Mouse (Mus musculus) layer of hippocampus, adult 8-10 months (tissue): ENCODE results near the gene Cyp2d10. TPM values are rescaled to one million over a fixed set of nuclear protein-coding genes. Genes with fewer than 3 reads are reported as not detected.

ENCODE experiments used
- DNase-seq, 2 experiments: peaks; one replicate each; pipeline ENCODE4 v3.0.0; 2022; ENCODE audit warnings: low spot score in 2 of 2
- microRNA-seq, 2 experiments: library from miRNA; unstranded; fragments of <30 nt; microRNA quantifications; one replicate each; pipeline ENCODE4 v1.2.0; 2022
- total RNA-seq, 4 experiments: library from RNA; stranded (reverse); gene quantifications; 2 replicates each; pipeline ENCODE4 v1.2.4; 2022

The Cyp2d10 gene
- total RNA-seq, 4 experiments from 2014 or later: 0.41 to 1.2 (median 1.0) TPM; not detected in 1

GRCm38 (mm10) chr15:82362234-82362633, 44.8 kb downstream of the Cyp2d10 start:
- no peak for DNase-seq

- DNase-seq: peak; percentile 2 to 4
Measured at GRCm38 (mm10) chr15:82361459-82362018, 45.5 kb downstream of the Cyp2d10 start.

- DNase-seq: no peak
Measured at GRCm38 (mm10) chr15:82358431-82359260, 48.3 kb downstream of the Cyp2d10 start.

GRCm38 (mm10) chr15:82354126-82354945, 52.7 kb downstream of the Cyp2d10 start, which contains the start of gene Ndufa6:
Gene Ndufa6 (minus strand): TSS chr15:82354322.
- peak; percentile 96 to 97 for DNase-seq

- DNase-seq: no peak
Measured at GRCm38 (mm10) chr15:82353745-82354113, 53.3 kb downstream of the Cyp2d10 start.

- DNase-seq: no peak
Measured at GRCm38 (mm10) chr15:82353078-82353744, 53.8 kb downstream of the Cyp2d10 start.

Small RNA genes within 50 kb of the gene (microRNA-seq; reads per million reads assigned to microRNA genes)
- gene Gm25990 (0 reads per million in 2 experiments), gene Gm27331 (0 reads per million in 2 experiments), gene Gm27622 (0 reads per million in 2 experiments), gene Mir7684 (0 reads per million in 2 experiments)

Other genes with a start within 250 kb of the Cyp2d10 start
- gene Shisa8, start 194.4 kb downstream of the Cyp2d10 start, total RNA-seq: 1 to 10 TPM; 1.6 to 3.5 (median 2.0) TPM
- gene Tnfrsf13c, start 182.8 kb downstream of the Cyp2d10 start, total RNA-seq: under 1 TPM in 2 of 4 experiments, not detected in 2; 0.69 to 0.80 TPM
- 1 to 10 TPM; 2.6 to 4.8 (median 4.4) TPM for gene Cenpm, start 162.4 kb downstream of the Cyp2d10 start, total RNA-seq
- gene 1500009C09Rik, start 154.8 kb downstream of the Cyp2d10 start, total RNA-seq: 100 to 1,000 TPM in 3 of 4 experiments, 10 to 100 TPM in 1; 91.7 to 112 (median 104) TPM
- 100 to 1,000 TPM; 583 to 608 (median 584) TPM for gene Sept3, start 132.3 kb downstream of the Cyp2d10 start, total RNA-seq
- gene Wbp2nl, start 108.2 kb downstream of the Cyp2d10 start, total RNA-seq: not detected
- gene Naga, start 68.3 kb downstream of the Cyp2d10 start, total RNA-seq: 10 to 100 TPM; 33.0 to 56.7 (median 43.1) TPM
- gene Pheta2, start 68.3 kb downstream of the Cyp2d10 start, total RNA-seq: 1 to 10 TPM in 1 of 4 experiments, under 1 TPM in 3; 0.22 to 1.2 (median 0.32) TPM
- gene Smdt1, start 68.2 kb downstream of the Cyp2d10 start, total RNA-seq: 100 to 1,000 TPM; 123 to 145 (median 138) TPM
- gene Ndufa6, start 52.9 kb downstream of the Cyp2d10 start, total RNA-seq: 100 to 1,000 TPM; 177 to 207 (median 191) TPM
- 10 to 100 TPM; 46.4 to 55.0 (median 53.4) TPM for gene Cyp2d22, start 26.9 kb downstream of the Cyp2d10 start, total RNA-seq
- under 1 TPM in 1 of 4 experiments, not detected in 3; 0.45 TPM for gene Cyp2d11, start 13.2 kb downstream of the Cyp2d10 start, total RNA-seq
- under 1 TPM in 1 of 4 experiments, not detected in 3; 0.29 TPM for gene Cyp2d9, start 26.2 kb upstream of the Cyp2d10 start, total RNA-seq
- gene Cyp2d12, start 147.9 kb upstream of the Cyp2d10 start, total RNA-seq: not detected
- not detected for gene Cyp2d34, start 213.8 kb upstream of the Cyp2d10 start, total RNA-seq